ENCODE assay signal across 23 mouse cellular contexts in genomic region chr6:91362756-91363155, GRCm38 (mm10). TPM values are rescaled to one million over a fixed set of nuclear protein-coding genes. Genes with fewer than 3 reads are reported as not detected.
"Had no signal": no experiment of that assay in that cellular context is flagged by ENCODE, and none has a peak within 500 bp of the region (broad histone marks: within the 10 kb centered on the region; RNA-seq: fewer than 3 reads in every experiment).

No protein-coding gene starts in this region.

- DNase-seq: kidney, postnatal 25 days; layer of hippocampus, adult 9-11 months; liver; lung, adult 18-20 months; lung, postnatal 10 days; lung, postnatal 36 days; midbrain, embryonic 14.5 days; retina, postnatal 1 day; right cerebral cortex, postnatal 25 days; spleen, adult 18-20 months; thymus, postnatal 25 days had no signal

- H3K9ac ChIP-seq: limb, embryonic 13.5 days; liver, embryonic 12.5 days; liver, embryonic 15.5 days; lung, embryonic 15.5 days; neural tube, embryonic 12.5 days; stomach, embryonic 15.5 days had no signal

- H3K36me3 ChIP-seq: limb, embryonic 10.5 days; limb, embryonic 13.5 days; liver, embryonic 12.5 days; liver, embryonic 15.5 days; lung, embryonic 15.5 days; neural tube, embryonic 12.5 days; stomach, embryonic 15.5 days had no signal

- H3K4me1 ChIP-seq: liver, embryonic 12.5 days; liver, embryonic 15.5 days; megakaryocyte, embryonic 14.5 days; stomach, embryonic 15.5 days had no signal

- H3K4me2 ChIP-seq: limb, embryonic 13.5 days; liver, embryonic 12.5 days; liver, embryonic 15.5 days; lung, embryonic 15.5 days; midbrain, embryonic 11.5 days; neural tube, embryonic 12.5 days; stomach, embryonic 15.5 days had no signal

- H3K4me3 ChIP-seq: layer of hippocampus, adult 2 months; limb, embryonic 10.5 days; limb, embryonic 13.5 days; liver, embryonic 12.5 days; liver, embryonic 15.5 days; lung, embryonic 15.5 days; megakaryocyte, embryonic 14.5 days; neural tube, embryonic 12.5 days; stomach, embryonic 15.5 days had no signal

- H3K27ac ChIP-seq: kidney, postnatal 0 days; layer of hippocampus, adult 2 months; limb, embryonic 10.5 days; limb, embryonic 13.5 days; liver, embryonic 12.5 days; liver, embryonic 15.5 days; lung, embryonic 15.5 days; neural tube, embryonic 12.5 days; stomach, embryonic 15.5 days had no signal

- ATAC-seq: liver, embryonic 12.5 days had no signal

- H3K27me3 ChIP-seq: liver, embryonic 12.5 days; liver, embryonic 15.5 days; lung, embryonic 15.5 days; neural tube, embryonic 12.5 days; stomach, embryonic 15.5 days had no signal

- H3K9me3 ChIP-seq: limb, embryonic 10.5 days; limb, embryonic 13.5 days; liver, embryonic 12.5 days; liver, embryonic 15.5 days; lung, embryonic 15.5 days; megakaryocyte, embryonic 14.5 days; neural tube, embryonic 12.5 days; stomach, embryonic 15.5 days had no signal

RNA-seq across cellular contexts. Expression of gene Wnt7a, which starts 48.4 kb away (rescaled TPM):
- polyA plus RNA-seq: large intestine, adult 2 months; liver, embryonic 12.5 days; liver, embryonic 15.5 days had no signal
